Mouse (Mus musculus) Patski (cell line): ENCODE data around the gene Traf2. TPM values are rescaled to one million over a fixed set of nuclear protein-coding genes. Genes with fewer than 3 reads are reported as not detected.

Source experiments
- ATAC-seq: fragments of 100-300 bp; one replicate; pipeline ENCODE4 v1.8.0; 2021
- CTCF ChIA-PET: fragments of 350-600 bp; sonication (Branson Sonifier 250); formaldehyde crosslinking; loops from one replicate; lab custom pipeline; 2022; ENCODE audit warnings: inconsistent platforms; lab: Charles Lee
- POLR2A ChIA-PET: fragments of 350-600 bp; sonication (Branson Sonifier 250); formaldehyde crosslinking; loops from one replicate; lab custom pipeline; 2022; ENCODE audit warnings: antibody characterized with exemption, inconsistent platforms; lab: Charles Lee
- DNase-seq: peaks from one replicate; pipeline ENCODE4 v3.0.0-alpha.2; 2011; ENCODE audit warnings: low read depth, low spot score
- H3K27me3 ChIP-seq: fragments of 371-371 bp; one replicate; pipeline ENCODE4 v1.5.1; 2021
- CTCF ChIP-seq: fragments of 100-300 bp; IDR thresholded peaks from one replicate; pipeline ENCODE4 v1.5.1; 2021
- in situ Hi-C: fragments of 300-500 bp; cut with MboI; formaldehyde crosslinking; loops from 3 replicates; pipeline ENCODE4 v1.11.1; 2018; ENCODE audit warnings: low pct_unique_long_range_greater_than_20kb, mixed read lengths
- polyA plus RNA-seq: library from polyadenylated mRNA; unstranded; gene quantifications from one replicate; pipeline ENCODE4 v1.2.3, GENCODE M21; 2021

The Traf2 gene
- polyA plus RNA-seq, 1 experiment from 2014 or later: 30.4 TPM

- in situ Hi-C loops: no loop called here
- ChIA-PET CTCF (interaction anchor here (0.7 kb wide), 1 partner anchor 11 kb away, joined by 3 read pairs; no protein-coding TSS in a partner anchor), POLR2A (interaction anchor here (1.1 to 1.6 kb wide), 3 partner anchors 11 to 17 kb away, joined by 3 to 5 read pairs (median 4); no protein-coding TSS in a partner anchor)
- H3K27me3 ChIP-seq: no peaks in the 10 kb centered on the region
- ATAC-seq (no peak), DNase-seq (no peak)
- TF ChIP-seq CTCF: no peak
Observed at GRCm38 (mm10) chr2:25576028-25576850, 29.5 kb upstream of the Traf2 start.

GRCm38 (mm10) chr2:25575432-25576027, 28.8 kb upstream of the Traf2 start:
- no peaks in the 10 kb centered on the region for H3K27me3 ChIP-seq
- ChIA-PET CTCF (interaction anchor here (1.0 kb wide), 1 partner anchor 16 kb away, joined by 3 read pairs; no protein-coding TSS in a partner anchor), POLR2A (interaction anchor here (0.8 to 1.6 kb wide), 6 partner anchors 10 to 79 kb away, joined by 3 to 5 read pairs (median 3); no protein-coding TSS in a partner anchor)
- in situ Hi-C loops: no loop called here
- ATAC-seq (no peak), DNase-seq (no peak)
- TF ChIP-seq CTCF: no peak

GRCm38 (mm10) chr2:25574579-25575431, 28.1 kb upstream of the Traf2 start, which contains the start of the genes Mamdc4 and Phpt1:
Mamdc4 (minus strand) TSS chr2:25574845.
Phpt1 (minus strand) TSS chr2:25575224.
- ChIA-PET POLR2A (interaction anchor here (0.8 to 1.6 kb wide), 7 partner anchors 9 to 78 kb away, joined by 3 to 5 read pairs (median 3); no protein-coding TSS in a partner anchor), CTCF (interaction anchor here (1.0 to 2.0 kb wide), 4 partner anchors 12 to 77 kb away, joined by 3 to 6 read pairs (median 4); no protein-coding TSS in a partner anchor)
- ATAC-seq (peak; percentile 88), DNase-seq (peak; percentile 94)
- in situ Hi-C loops: no loop called here
- no peak for TF ChIP-seq CTCF
- H3K27me3 ChIP-seq: no peaks in the 10 kb centered on the region

GRCm38 (mm10) chr2:25574136-25574535, 27.4 kb upstream of the Traf2 start:
- ChIA-PET CTCF (interaction anchor here (1.9 to 2.0 kb wide), 3 partner anchors 11 to 77 kb away, joined by 4 to 6 read pairs (median 4); no protein-coding TSS in a partner anchor), POLR2A (interaction anchor here (0.9 to 1.2 kb wide), 2 partner anchors 8 to 16 kb away, joined by 3 read pairs; no protein-coding TSS in a partner anchor)
- TF ChIP-seq CTCF: no peak
- DNase-seq: no peak
- ATAC-seq: no peak
- in situ Hi-C loops: no loop called here
- no peaks in the 10 kb centered on the region for H3K27me3 ChIP-seq

GRCm38 (mm10) chr2:25573068-25573467, 26.3 kb upstream of the Traf2 start:
- no peaks in the 10 kb centered on the region for H3K27me3 ChIP-seq
- POLR2A ChIA-PET: interaction anchor here (0.7 kb wide), 1 partner anchor 15 kb away, joined by 3 read pairs; the partner anchor contains the start of gene Edf1
- no peak for DNase-seq
- no peak for TF ChIP-seq CTCF
- in situ Hi-C loops: no loop called here
- no peak for ATAC-seq
- CTCF ChIA-PET: interaction anchor here (1.9 to 2.5 kb wide), 4 partner anchors 9 to 75 kb away, joined by 4 to 8 read pairs (median 5); partner anchors contain the start of gene Ajm1

- in situ Hi-C loops: no loop called here
- no peak for TF ChIP-seq CTCF
- ATAC-seq (no peak), DNase-seq (no peak)
- ChIA-PET POLR2A (interaction anchor here (1.1 kb wide), 1 partner anchor 8 kb away, joined by 4 read pairs; no protein-coding TSS in a partner anchor), CTCF (interaction anchor here (1.3 to 2.5 kb wide), 2 partner anchors 11 to 57 kb away, joined by 3 to 8 read pairs; partner anchors contain the start of gene Ajm1)
- no peaks in the 10 kb centered on the region for H3K27me3 ChIP-seq
Observed at GRCm38 (mm10) chr2:25571221-25571620, 24.5 kb upstream of the Traf2 start.

- POLR2A ChIA-PET: no interaction called here
Observed at GRCm38 (mm10) chr2:25569323-25569722, 22.6 kb upstream of the Traf2 start.

GRCm38 (mm10) chr2:25568473-25569019, 21.8 kb upstream of the Traf2 start:
- POLR2A ChIA-PET: no interaction called here
- no peak for ATAC-seq

More at GRCm38 (mm10) chr2:25569323-25569722, 22.6 kb upstream of the Traf2 start:
- no peak for TF ChIP-seq CTCF
- no peak for DNase-seq
- H3K27me3 ChIP-seq: no peaks in the 10 kb centered on the region
- ATAC-seq: no peak
- CTCF ChIA-PET: interaction anchor here (3.1 kb wide), 1 partner anchor 12 kb away, joined by 10 read pairs; the partner anchor contains the start of gene Ajm1
- in situ Hi-C loops: no loop called here

GRCm38 (mm10) chr2:25566558-25566957, 19.8 kb upstream of the Traf2 start:
- ChIA-PET CTCF (interaction anchor here (1.3 to 3.1 kb wide), 3 partner anchors 15 to 59 kb away, joined by 3 to 10 read pairs (median 4); partner anchors contain the start of gene Ajm1), POLR2A (interaction anchor here (2.4 kb wide), 1 partner anchor 9 kb away, joined by 10 read pairs; the partner anchor contains the start of gene Edf1)
- ATAC-seq: no peak
- no peak for TF ChIP-seq CTCF
- in situ Hi-C loops: no loop called here
- no peak for DNase-seq
- H3K27me3 ChIP-seq: no peaks in the 10 kb centered on the region

More at GRCm38 (mm10) chr2:25568473-25569019, 21.8 kb upstream of the Traf2 start:
- TF ChIP-seq CTCF: no peak
- CTCF ChIA-PET: interaction anchor here (3.1 kb wide), 1 partner anchor 13 kb away, joined by 10 read pairs; the partner anchor contains the start of gene Ajm1
- H3K27me3 ChIP-seq: no peaks in the 10 kb centered on the region
- in situ Hi-C loops: no loop called here
- DNase-seq: no peak
